Mouse (Mus musculus) neural tube, embryonic 15.5 days (tissue): Measurements from ENCODE around the gene Gm49359. TPM values are rescaled to one million over a fixed set of nuclear protein-coding genes. Genes with fewer than 3 reads are reported as not detected.
A peak's percentile ranks its signal among the peaks of the same experiment; 100 is the strongest.
"Not testable (repeated sequence)": the region's sequence is repeated elsewhere in the genome, so short reads cannot be mapped to it uniquely, and the experiment has no call there.

Experiments
- ATAC-seq: fragments of 200-750 bp; cut with Nextera tagmentation; 2 replicates; pipeline ENCODE4 v1.8.0; 2017; ENCODE audit warnings: mild to moderate bottlenecking, moderate TSS enrichment, moderate library complexity; ENCODE audit not compliant: low FRiP score
- H3K27ac ChIP-seq: fragments of 300-500 bp; sonication (generic); replicated peaks from 2 replicates; pipeline ENCODE4 v1.5.1; 2015; ENCODE audit warnings: mild to moderate bottlenecking, inconsistent platforms
- H3K27me3 ChIP-seq: fragments of 300-500 bp; sonication (generic); replicated peaks from 2 replicates; pipeline ENCODE4 v1.6.1; 2015; ENCODE audit warnings: inconsistent platforms
- H3K36me3 ChIP-seq: fragments of 300-500 bp; sonication (generic); 2 replicates; pipeline ENCODE4 v1.6.1; 2015; ENCODE audit warnings: inconsistent platforms
- H3K4me1 ChIP-seq: fragments of 300-500 bp; sonication (generic); 2 replicates; pipeline ENCODE4 v1.6.1; 2015; ENCODE audit warnings: inconsistent platforms
- H3K4me2 ChIP-seq: fragments of 300-500 bp; sonication (generic); 2 replicates; pipeline ENCODE4 v1.6.1; 2015; ENCODE audit warnings: inconsistent platforms, mild to moderate bottlenecking, moderate library complexity
- H3K4me3 ChIP-seq: fragments of 300-500 bp; sonication (generic); replicated peaks from 2 replicates; pipeline ENCODE4 v1.5.1; 2015; ENCODE audit warnings: mild to moderate bottlenecking, inconsistent platforms
- H3K9ac ChIP-seq: fragments of 300-500 bp; sonication (generic); replicated peaks from 2 replicates; pipeline ENCODE4 v1.6.1; 2015; ENCODE audit warnings: mild to moderate bottlenecking, inconsistent platforms
- H3K9me3 ChIP-seq: fragments of 300-500 bp; sonication (generic); replicated peaks from 2 replicates; pipeline ENCODE4 v1.6.1; 2016; ENCODE audit warnings: inconsistent platforms
- WGBS: fragments of 180-500 bp; shearing (Covaris S2); methylation state at CpG from one replicate; pipeline ENCODE4 v1.1.7; 2015; ENCODE audit warnings: mixed read lengths; 5-methylcytosine and 5-hydroxymethylcytosine counted together
- microRNA-seq: library from miRNA; unstranded; fragments of <30 nt; microRNA quantifications from one replicate; pipeline ENCODE4, GENCODE M21; 2017
- polyA plus RNA-seq: library from polyadenylated mRNA; unstranded; fragments of >200 nt; fragmentation: Nextera tagmentation; extraction: Ambion mirVana; gene quantifications from 2 replicates; pipeline ENCODE4 v1.2.1, GENCODE M21; 2015

Gene Gm49359
- polyA plus RNA-seq: 15.8 and 16.7 TPM in 2 replicates

DNA sequence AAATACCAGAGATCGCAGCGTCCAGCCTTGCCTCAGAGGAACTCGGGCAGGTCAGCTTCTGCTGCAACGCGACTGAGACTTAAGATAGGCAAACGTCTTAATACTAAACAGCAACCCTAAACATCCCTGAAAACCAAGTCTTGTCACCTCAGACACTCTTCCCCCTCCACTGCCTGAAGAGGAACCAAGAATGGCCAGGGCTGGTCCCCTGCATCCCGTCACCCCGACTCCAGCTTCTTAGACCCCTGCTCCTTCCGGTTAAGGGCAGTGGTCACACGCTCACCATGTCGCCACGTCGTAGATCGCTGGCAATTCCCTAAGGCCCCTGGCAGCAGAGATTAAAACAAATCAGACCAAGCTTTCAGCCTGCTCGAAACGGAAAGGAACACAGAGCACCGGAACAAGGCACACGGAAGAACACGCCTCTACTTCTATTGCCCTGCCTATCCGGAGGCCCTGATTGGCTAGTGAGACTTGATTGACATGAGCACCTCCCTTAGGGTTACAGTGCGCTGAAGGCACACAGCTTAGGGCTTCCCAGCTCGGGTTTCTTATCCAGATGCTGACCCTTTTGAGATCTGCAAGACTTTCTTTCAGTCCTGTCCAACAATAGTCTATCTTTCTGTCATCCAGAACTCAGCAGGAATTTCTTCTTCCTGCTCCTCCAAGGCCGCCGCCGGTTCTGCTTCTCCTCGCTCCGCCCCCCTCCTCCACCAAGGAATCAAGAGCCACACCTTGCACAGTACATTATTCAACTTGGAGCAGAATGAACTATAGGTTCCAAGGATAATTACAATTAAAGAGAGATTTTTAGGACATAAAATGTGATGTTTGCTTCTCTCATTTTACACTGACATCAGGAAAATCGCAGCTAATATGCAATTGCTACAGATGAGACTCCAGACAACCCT lies at the start of gene Gm49359:
Gene Gm49359, minus strand, starts transcription at position 409 of the 911 bp plus-strand sequence.
- ATAC-seq: peak; percentile 100

DNA sequence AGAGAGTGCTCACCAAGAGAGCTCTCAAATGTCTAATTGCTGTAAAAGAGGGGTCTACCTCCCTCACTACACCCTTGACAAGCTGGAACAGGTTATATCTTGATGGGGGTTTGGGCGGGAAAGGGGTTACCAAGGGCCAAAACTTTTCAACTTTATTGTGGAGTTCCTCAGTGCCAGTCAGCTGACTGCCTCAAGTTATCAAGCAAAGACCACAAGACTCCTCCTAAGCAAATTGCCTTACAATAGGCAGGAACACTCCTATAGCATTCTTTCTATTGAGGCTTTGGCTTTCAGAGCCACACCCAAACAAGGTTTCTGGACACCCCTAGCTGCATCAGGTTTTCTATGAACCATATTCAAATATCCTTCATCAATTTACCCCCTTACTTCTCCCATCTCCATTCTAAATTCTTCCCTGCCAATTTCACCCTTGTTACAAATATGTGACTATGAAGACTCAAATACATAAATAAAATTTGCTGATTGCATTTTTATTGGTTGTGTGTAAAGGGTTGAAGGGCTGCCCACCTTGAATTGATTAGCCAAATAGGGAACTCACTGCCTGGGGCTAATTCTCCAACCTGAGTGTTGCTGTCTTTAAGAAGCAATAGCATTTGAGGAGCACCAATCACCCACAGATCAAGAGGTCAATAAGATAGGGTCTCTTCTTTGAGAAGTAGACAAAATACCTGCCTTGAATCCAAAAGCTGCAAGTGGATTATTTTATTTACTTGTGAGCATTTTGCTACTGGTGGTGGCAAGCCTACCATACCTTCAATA lies 44.2 kb upstream of the Gm49359 start:
- not testable (repeated sequence) for H3K27me3 ChIP-seq, H3K9ac ChIP-seq, H3K4me3 ChIP-seq, ATAC-seq, H3K27ac ChIP-seq, H3K9me3 ChIP-seq, H3K4me2 ChIP-seq, H3K4me1 ChIP-seq, H3K36me3 ChIP-seq
- WGBS: 91% methylated on average over 1 of the region's 1 CpGs

More for the DNA sequence above, at the start of gene Gm49359:
- Histone ChIP-seq H3K4me2 (peak within 1 kb of the TSS; percentile 52), H3K36me3 (peaks cover 14% of the 10 kb centered on the region), H3K9ac (peak within 1 kb of the TSS; percentile 74), H3K9me3 (peaks cover 14% of the 10 kb centered on the region), H3K27ac (peak within 1 kb of the TSS; percentile 85), H3K4me3 (peak within 1 kb of the TSS; percentile 62)
- not testable (repeated sequence) for H3K4me1 ChIP-seq, H3K27me3 ChIP-seq
- 3% methylated on average over 28 of the region's 28 CpGs for WGBS

DNA sequence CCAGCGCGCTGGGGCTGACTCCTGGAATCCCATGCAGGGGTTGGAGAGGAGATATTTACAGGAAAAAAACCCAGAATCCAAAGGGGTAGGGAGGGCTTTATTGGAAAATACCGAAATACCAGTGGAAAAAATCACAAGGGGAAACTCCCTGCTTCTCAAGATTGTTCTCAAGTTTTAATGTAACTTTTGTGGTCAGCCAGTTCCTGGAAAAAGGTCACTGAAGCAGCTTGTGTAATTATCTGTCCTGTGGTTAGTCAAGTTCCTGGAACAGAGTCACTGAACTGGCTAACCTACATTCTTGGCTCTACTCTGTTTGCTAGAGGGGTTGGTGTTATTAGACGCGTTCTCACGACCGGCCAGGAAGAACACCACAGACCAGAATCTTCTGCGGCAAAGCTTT lies 6.0 kb upstream of the Gm49359 start:
- not testable (repeated sequence) for H3K27me3 ChIP-seq, H3K36me3 ChIP-seq, H3K4me3 ChIP-seq, H3K27ac ChIP-seq, H3K4me2 ChIP-seq, H3K9ac ChIP-seq, ATAC-seq, H3K4me1 ChIP-seq, H3K9me3 ChIP-seq
- WGBS: 96% methylated on average over 8 of the region's 8 CpGs

DNA sequence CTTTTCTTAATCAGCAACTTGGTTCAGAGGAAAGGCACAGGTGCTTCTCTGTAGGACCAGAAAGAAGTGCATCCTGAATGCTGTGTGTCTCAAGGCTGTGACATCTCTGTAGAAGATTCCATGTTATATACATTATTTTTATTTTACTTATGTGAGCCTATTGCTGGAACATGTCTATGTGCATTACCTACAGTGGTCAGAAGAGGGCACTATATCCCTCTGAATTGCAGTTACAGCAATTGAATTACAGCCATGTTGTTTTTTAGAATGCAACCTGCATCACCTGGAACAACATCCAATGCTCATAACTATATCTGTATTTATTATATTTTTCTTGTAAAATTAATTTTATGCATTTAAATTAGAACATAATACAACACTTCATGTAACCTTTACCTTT lies 3.3 kb upstream of the Gm49359 start:
- not testable (repeated sequence) for H3K36me3 ChIP-seq, H3K4me3 ChIP-seq, H3K9ac ChIP-seq, H3K9me3 ChIP-seq, H3K27ac ChIP-seq, H3K4me1 ChIP-seq, ATAC-seq, H3K27me3 ChIP-seq, H3K4me2 ChIP-seq

Small RNA genes within 50 kb of the gene (microRNA-seq; reads per million reads assigned to microRNA genes)
- gene Gm22256: not detected

Other genes with a start within 250 kb of the Gm49359 start
- gene Gm3604, start 83.7 kb downstream of the Gm49359 start, polyA plus RNA-seq: 3.1 and 5.1 TPM in 2 replicates
- not detected in 2 replicates for gene Zfp935, start 91.7 kb upstream of the Gm49359 start, polyA plus RNA-seq
- 11.4 and 14.2 TPM in 2 replicates for gene Zfp934, start 104.4 kb upstream of the Gm49359 start, polyA plus RNA-seq
- 6.7 and 8.6 TPM in 2 replicates for gene 6720489N17Rik, start 157.3 kb upstream of the Gm49359 start, polyA plus RNA-seq